Mouse (Mus musculus) heart, adult 9 months (tissue): ENCODE results near the gene Met.

ENCODE experiments used
- DNase-seq, 2 experiments: peaks; one replicate each; pipeline ENCODE4 v3.0.0; 2022; ENCODE audit warnings: low spot score in 2 of 2

The Met gene

DNA sequence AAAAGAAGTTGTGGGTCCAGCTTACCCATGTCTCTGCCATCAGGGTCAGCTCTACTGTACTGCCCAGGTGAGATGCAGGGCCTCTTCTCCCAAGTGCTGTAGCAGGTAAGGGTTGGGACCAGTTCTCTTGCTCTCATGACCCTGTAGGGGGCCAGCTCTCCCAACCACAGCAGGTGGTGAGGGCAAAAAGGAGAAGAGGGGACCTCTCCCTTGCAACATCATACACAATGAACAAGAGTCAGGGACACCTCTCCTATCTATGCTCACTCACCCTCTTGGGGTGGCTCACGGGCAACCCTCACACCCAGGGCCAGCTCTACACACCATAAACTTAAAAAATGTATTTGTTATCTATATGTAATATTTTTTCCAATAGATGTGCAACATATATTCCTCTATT, 143.3 kb downstream of the Met start:
- DNase-seq, result no peak

DNA sequence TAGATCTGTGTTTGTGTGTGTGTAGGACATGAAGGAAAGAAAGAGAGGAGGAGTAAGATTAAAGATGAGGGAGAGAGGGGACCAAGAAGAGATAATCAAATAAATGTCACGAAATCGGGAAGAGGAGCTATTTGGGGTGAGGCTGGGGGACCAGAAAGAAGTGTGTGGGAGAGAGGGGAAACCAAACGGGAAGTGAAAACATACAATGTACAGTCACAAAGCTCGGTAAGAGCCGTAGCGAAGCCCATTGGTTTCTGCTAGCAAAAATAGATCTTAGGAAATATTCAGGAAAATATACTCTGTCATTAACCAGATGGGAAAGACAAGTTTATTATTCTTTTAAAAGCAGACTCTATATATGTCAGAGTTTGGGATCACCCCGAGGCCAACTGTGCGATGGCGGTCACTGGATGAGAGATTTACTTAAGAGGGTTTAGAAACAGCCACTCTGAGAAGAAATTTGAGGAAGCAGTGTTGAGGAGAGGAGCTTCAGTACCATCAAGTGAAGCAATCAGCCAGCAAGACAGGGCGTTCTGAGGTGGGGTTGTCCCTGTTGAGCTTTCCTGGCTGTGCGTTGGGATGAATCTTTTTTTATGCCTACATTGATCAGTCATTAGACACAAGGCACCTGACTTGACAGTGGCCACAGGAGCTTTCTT, 147.9 kb downstream of the Met start:
- peak in 1 of 2 experiments; percentile 12 for DNase-seq

DNA sequence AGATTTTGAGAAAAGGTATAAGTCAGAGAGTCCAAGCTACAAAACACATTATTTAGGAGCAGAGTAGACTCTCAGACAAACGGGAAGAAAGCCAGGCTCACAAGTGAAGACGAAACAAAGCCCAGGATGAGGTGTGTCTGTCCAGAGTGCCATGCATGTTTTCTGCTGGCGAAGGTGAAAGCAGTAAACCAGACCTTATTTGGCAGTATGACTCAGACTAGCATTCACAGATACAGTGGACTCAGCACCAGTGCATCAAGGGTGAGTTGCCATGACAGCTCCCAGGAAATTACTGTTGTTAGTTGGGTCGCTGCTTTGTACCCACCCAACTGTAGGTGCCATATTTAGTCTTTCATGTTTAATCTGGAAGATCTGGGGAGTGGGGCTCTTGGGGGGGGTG, 149.1 kb downstream of the Met start:
- no peak for DNase-seq

DNA sequence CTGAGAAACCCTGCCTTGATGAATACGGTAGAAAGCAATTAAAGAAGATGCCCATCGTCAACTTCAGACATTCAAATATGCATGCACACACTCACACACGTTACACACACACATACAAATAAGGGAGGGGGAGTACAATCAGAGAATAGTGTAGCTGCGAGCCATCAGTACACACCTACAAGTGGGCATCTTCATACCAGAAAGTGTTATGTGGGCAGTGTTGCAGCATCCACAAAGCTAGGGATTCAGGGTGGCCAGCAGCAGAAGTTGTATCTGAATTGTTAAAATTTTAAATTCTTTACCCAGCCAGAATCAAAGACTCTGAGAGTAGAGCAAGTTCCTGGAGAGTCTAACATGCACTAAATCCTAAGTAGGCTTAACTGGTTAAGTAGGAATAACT, 157.2 kb downstream of the Met start:
- DNase-seq, result no peak

DNA sequence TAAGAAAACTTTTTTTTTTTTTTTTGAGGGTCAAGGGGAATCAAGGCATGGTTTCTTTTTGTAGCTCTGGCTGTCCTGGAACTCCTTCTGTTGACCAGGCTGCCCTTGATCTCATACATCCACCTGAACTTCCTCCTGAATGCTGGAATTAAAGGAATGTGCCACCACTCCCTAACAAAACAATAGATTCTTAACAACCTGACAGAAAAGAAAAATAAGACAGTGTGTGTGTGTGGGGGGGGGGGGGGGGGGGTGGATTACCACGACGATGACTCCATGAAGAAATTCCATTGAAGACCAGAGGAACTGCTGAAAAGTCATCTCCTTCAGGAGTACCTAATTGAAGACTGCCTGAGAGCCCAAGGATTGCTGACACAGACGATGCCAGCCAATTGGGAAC, 157.8 kb downstream of the Met start:
- no peak for DNase-seq
